In genomic region chr4:98710891-98711290, GRCm38 (mm10) we compare ENCODE assay signal across 30 mouse cellular contexts. TPM values are rescaled to one million over a fixed set of nuclear protein-coding genes. Genes with fewer than 3 reads are reported as not detected.
"Had no signal": no experiment of that assay in that cellular context is flagged by ENCODE, and none has a peak within 500 bp of the region (broad histone marks: within the 10 kb centered on the region; RNA-seq: fewer than 3 reads in every experiment).

No protein-coding gene starts in this region.

- DNase-seq: cerebellum, adult 2 months; cerebellum, adult 8-10 months; cerebellum, adult 9-10 months; cerebellum, postnatal 10 days; cerebellum, postnatal 14 days; cerebellum, postnatal 25 days; cerebellum, postnatal 36 days; embryo, embryonic 11 days; forebrain, postnatal 0 days; gastrocnemius, adult 2 months; gastrocnemius, postnatal 10 days; gastrocnemius, postnatal 14 days; gastrocnemius, postnatal 25 days; gastrocnemius, postnatal 36 days; heart, adult 11 months; heart, adult 18-20 months; heart, adult 2 months had no signal

- H3K4me3 ChIP-seq: embryonic facial prominence, embryonic 10.5 days; embryonic facial prominence, embryonic 12.5 days; embryonic facial prominence, embryonic 13.5 days; embryonic facial prominence, embryonic 15.5 days; erythroblast, embryonic 14.5 days; forebrain, embryonic 10.5 days; forebrain, embryonic 12.5 days; forebrain, embryonic 13.5 days; forebrain, embryonic 15.5 days; gastrocnemius, adult 2 months; heart, adult 2 months; heart, embryonic 10.5 days had no signal

- H3K27ac ChIP-seq: embryonic facial prominence, embryonic 10.5 days; embryonic facial prominence, embryonic 12.5 days; embryonic facial prominence, embryonic 13.5 days; embryonic facial prominence, embryonic 15.5 days; forebrain, embryonic 10.5 days; forebrain, embryonic 12.5 days; forebrain, embryonic 13.5 days; forebrain, embryonic 15.5 days; gastrocnemius, adult 2 months; heart, adult 2 months; heart, embryonic 10.5 days had no signal

- H3K27me3 ChIP-seq: embryonic facial prominence, embryonic 12.5 days; embryonic facial prominence, embryonic 13.5 days; embryonic facial prominence, embryonic 15.5 days; forebrain, embryonic 12.5 days; forebrain, embryonic 13.5 days; forebrain, embryonic 15.5 days had no signal

- H3K36me3 ChIP-seq: embryonic facial prominence, embryonic 10.5 days; embryonic facial prominence, embryonic 12.5 days; embryonic facial prominence, embryonic 13.5 days; embryonic facial prominence, embryonic 15.5 days; forebrain, embryonic 10.5 days; forebrain, embryonic 12.5 days; forebrain, embryonic 15.5 days had no signal

- H3K4me1 ChIP-seq: embryonic facial prominence, embryonic 10.5 days; embryonic facial prominence, embryonic 12.5 days; embryonic facial prominence, embryonic 13.5 days; embryonic facial prominence, embryonic 15.5 days; forebrain, embryonic 10.5 days; forebrain, embryonic 12.5 days; forebrain, embryonic 13.5 days; forebrain, embryonic 15.5 days; heart, embryonic 10.5 days had no signal

RNA-seq across cellular contexts. Expression of gene L1td1, which starts 15.6 kb away (rescaled TPM):
- polyA plus RNA-seq: embryonic facial prominence, embryonic 14.5 days; embryonic facial prominence, embryonic 15.5 days; erythroblast, embryonic 14.5 days; forebrain, embryonic 11.5 days; forebrain, embryonic 13.5 days; forebrain, embryonic 15.5 days; forebrain, embryonic 16.5 days; heart, adult 2 months had no signal
